Comparison of ENCODE assay signal across 8 mouse cellular contexts in genomic region chr6:52638471-52639185, GRCm38 (mm10). TPM values are rescaled to one million over a fixed set of nuclear protein-coding genes. Genes with fewer than 3 reads are reported as not detected.
DNase-seq lines count a peak whose midpoint lies in the region; ATAC-seq lines count a peak whose summit lies in the region.

No protein-coding gene starts in this region.

- intact Hi-C loops in heart, postnatal 25 days (cut with DNase I), result no loop called here
- intact Hi-C loops in left cerebral cortex, postnatal 10 days (cut with DNase I), result loop anchor here (5.0 kb wide), 1 partner anchor 84 kb away; no protein-coding TSS in a partner anchor

- H3K9me3 ChIP-seq in heart, embryonic 11.5 days (replicated peaks; ENCODE audit: control insufficient read depth, low read length), result no peaks in the 10 kb centered on the region
- H3K9me3 ChIP-seq in neural tube, embryonic 12.5 days, result no peaks in the 10 kb centered on the region
- H3K9me3 ChIP-seq in liver, embryonic 11.5 days (ENCODE audit: control insufficient read depth, low read length), result no peaks in the 10 kb centered on the region

- peak overlapping the region; percentile 68 for H3K4me2 ChIP-seq in heart, embryonic 11.5 days
- H3K4me2 ChIP-seq in neural tube, embryonic 12.5 days (replicated peaks), result peak overlapping the region; percentile 89
- H3K4me2 ChIP-seq in liver, embryonic 11.5 days, result peak overlapping the region; percentile 79

- DNase-seq in heart, postnatal 25 days (ENCODE audit: low spot score), result no peak
- DNase-seq in neural tube, embryonic 10.5 days (ENCODE audit: extremely low spot score, low spot score), result no peak
- no peak for DNase-seq in liver, embryonic 11.5 days (ENCODE audit: low spot score)
- DNase-seq in layer of hippocampus, adult 18-20 months (ENCODE audit: low spot score in 2 of 2), result no peak
- no peak for DNase-seq in adrenal gland, postnatal 10 days
- DNase-seq in left cerebral cortex, postnatal 10 days (ENCODE audit: extremely low spot score in 1 of 2, low spot score in 2 of 2), result no peak

- H3K4me3 ChIP-seq in heart, embryonic 11.5 days (ENCODE audit: low read depth, low read length), result peak overlapping the region; percentile 82; the same call in 1 of the 2 replicates
- no peak overlapping the region for H3K4me3 ChIP-seq in neural tube, embryonic 12.5 days
- H3K4me3 ChIP-seq in liver, embryonic 11.5 days (ENCODE audit: low read depth, low read length), result peak overlapping the region; percentile 73

- no peaks in the 10 kb centered on the region for H3K36me3 ChIP-seq in heart, embryonic 11.5 days (ENCODE audit: control insufficient read depth, insufficient read depth, low read length)
- H3K36me3 ChIP-seq in neural tube, embryonic 12.5 days, result no peaks in the 10 kb centered on the region
- no peaks in the 10 kb centered on the region for H3K36me3 ChIP-seq in liver, embryonic 11.5 days (ENCODE audit: control insufficient read depth, insufficient read depth, low read length)

- H3K27ac ChIP-seq in heart, embryonic 11.5 days (ENCODE audit: low read depth, low read length), result no peak overlapping the region
- H3K27ac ChIP-seq in neural tube, embryonic 12.5 days, result no peak overlapping the region
- no peak overlapping the region for H3K27ac ChIP-seq in liver, embryonic 11.5 days (ENCODE audit: low read depth, low read length)

- WGBS in heart, embryonic 11.5 days (ENCODE audit: insufficient replicate concordance), result 88% methylated on average over 1 of the region's 1 CpGs
- 85% methylated on average over 1 of the region's 1 CpGs for WGBS in neural tube, embryonic 12.5 days
- 68% methylated on average over 1 of the region's 1 CpGs for WGBS in liver, embryonic 11.5 days

- H3K9ac ChIP-seq in heart, embryonic 11.5 days (ENCODE audit: low read depth, low read length), result no peak overlapping the region; the same call in 1 of the 2 replicates
- no peak overlapping the region for H3K9ac ChIP-seq in neural tube, embryonic 12.5 days
- H3K9ac ChIP-seq in liver, embryonic 11.5 days (ENCODE audit: low read depth, low read length), result no peak overlapping the region

- no peak for ATAC-seq in heart, embryonic 11.5 days (replicated peaks; ENCODE audit: insufficient number of reproducible peaks, low FRiP score, low TSS enrichment)
- no peak for ATAC-seq in neural tube, embryonic 12.5 days (ENCODE audit: low FRiP score, low read depth)
- no peak for ATAC-seq in liver, embryonic 11.5 days (replicated peaks; ENCODE audit: low FRiP score)

- no peaks in the 10 kb centered on the region; the same call in 1 of the 2 replicates for H3K4me1 ChIP-seq in heart, embryonic 11.5 days (ENCODE audit: control insufficient read depth, insufficient read depth, low read length)
- peaks cover 20% of the 10 kb centered on the region for H3K4me1 ChIP-seq in neural tube, embryonic 12.5 days
- H3K4me1 ChIP-seq in liver, embryonic 11.5 days (replicated peaks; ENCODE audit: control insufficient read depth, insufficient read depth, low read length), result peaks cover 7% of the 10 kb centered on the region; the same call in 1 of the 2 replicates

- no peaks in the 10 kb centered on the region for H3K27me3 ChIP-seq in heart, embryonic 11.5 days (ENCODE audit: control insufficient read depth, insufficient read depth, low read length)
- H3K27me3 ChIP-seq in neural tube, embryonic 12.5 days (replicated peaks), result no peaks in the 10 kb centered on the region
- H3K27me3 ChIP-seq in liver, embryonic 11.5 days (replicated peaks; ENCODE audit: control insufficient read depth, insufficient read depth, low read length), result no peaks in the 10 kb centered on the region; the same call in 1 of the 2 replicates

RNA-seq across cellular contexts. Expression of gene Hibadh, which starts 1.6 kb away (rescaled TPM):
- polyA plus RNA-seq in heart, embryonic 11.5 days (2014; fragmentation: Nextera tagmentation; extraction: Ambion mirVana), result 86.9 and 93.0 TPM in 2 replicates
- 100 to 1,000 TPM; 242 to 244 TPM for total RNA-seq in heart, postnatal 25 days (2021)
- 63.2 and 63.8 TPM in 2 replicates for polyA plus RNA-seq in neural tube, embryonic 12.5 days (2016; fragmentation: Nextera tagmentation; extraction: Ambion mirVana)
- polyA plus RNA-seq in liver, embryonic 11.5 days (2014; fragmentation: Nextera tagmentation; extraction: Ambion mirVana), result 63.6 and 63.8 TPM in 2 replicates
- total RNA-seq in layer of hippocampus, adult 18-20 months (2021), result 10 to 100 TPM; 44.1 to 50.1 TPM
- 100 to 1,000 TPM; 219 to 227 TPM for total RNA-seq in adrenal gland, postnatal 10 days (2021)
- total RNA-seq in left cerebral cortex, postnatal 10 days (2021), result 10 to 100 TPM; 34.8 to 38.6 TPM

Comparison
In these comparisons a context has a peak if more than half of its experiments do, and no peak if none do; other contexts are left out.
1. RNA of gene Hibadh, which starts 1.6 kb away (total RNA-seq): 242 to 244 TPM in heart, postnatal 25 days and 219 to 227 TPM in adrenal gland, postnatal 10 days; 44.1 to 50.1 TPM in layer of hippocampus, adult 18-20 months and 34.8 to 38.6 TPM in left cerebral cortex, postnatal 10 days; every median in the first group is over 4 times any median in the second.
2. Peak in every context shown above with its lines, with median percentiles within 50 percentile points of each other: H3K4me2 ChIP-seq.